Mouse (Mus musculus) olfactory bulb, adult 2 months (tissue): ENCODE measurements around the gene Cxcr4.

Experiments
- CTCF ChIP-seq: fragments of 200-500 bp; IDR thresholded peaks from 2 replicates; pipeline ENCODE4 v1.5.1; 2012; ENCODE audit warnings: low read depth, mild to moderate bottlenecking, low read length, moderate library complexity; ENCODE audit not compliant: insufficient read depth
- POLR2A ChIP-seq: fragments of 200-500 bp; IDR thresholded peaks from 2 replicates; pipeline ENCODE4 v1.6.1; 2012; ENCODE audit warnings: mild to moderate bottlenecking, low read depth, low read length, moderate library complexity; ENCODE audit not compliant: insufficient read depth

GRCm38 (mm10) chr1:128590816-128591720 lies 1.0 kb downstream of the Cxcr4 start:
- TF ChIP-seq CTCF: no peak
- no peak for TF ChIP-seq POLR2A
